ENCODE assay signal across 24 mouse cellular contexts in the genomic region with DNA sequence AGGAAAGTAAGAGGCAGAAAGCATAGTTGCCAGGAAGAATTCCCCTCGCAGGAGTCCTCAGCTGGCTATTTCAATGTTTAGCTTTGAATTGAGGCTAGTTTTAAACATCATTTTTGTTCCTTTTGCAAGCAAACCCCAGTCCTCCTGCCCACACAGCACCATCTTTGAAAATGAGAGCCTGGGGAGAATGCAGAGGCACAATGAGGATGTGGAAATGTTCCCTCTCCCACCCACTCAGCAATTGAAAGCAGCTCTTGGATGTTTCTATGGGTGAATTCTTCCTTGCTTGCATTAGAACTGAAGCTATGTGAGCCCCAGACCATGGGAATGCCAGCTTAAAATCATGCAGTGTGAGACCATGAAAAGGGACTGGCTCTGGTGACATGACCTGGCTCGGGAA.
DNase-seq lines count a peak whose midpoint lies in the region; ATAC-seq and TF ChIP-seq lines count a peak whose summit lies in the region.
"Had no signal": no experiment of that assay in that cellular context is flagged by ENCODE, and none has a peak within 500 bp of the region (broad histone marks: within the 10 kb centered on the region; RNA-seq: fewer than 3 reads in every experiment).

No protein-coding gene starts in this region.

- no peaks in the 10 kb centered on the region for H3K27me3 ChIP-seq in intestine, embryonic 15.5 days (replicated peaks)
- no peaks in the 10 kb centered on the region for H3K27me3 ChIP-seq in midbrain, embryonic 10.5 days (ENCODE audit: low read depth, poor library complexity, severe bottlenecking)
- H3K27me3 ChIP-seq: embryonic facial prominence, embryonic 12.5 days; forebrain, embryonic 13.5 days; kidney, embryonic 15.5 days; limb, embryonic 12.5 days; liver, embryonic 12.5 days; megakaryocyte, embryonic 14.5 days; midbrain, embryonic 15.5 days had no signal

- H3K9me3 ChIP-seq in intestine, embryonic 15.5 days = no peaks in the 10 kb centered on the region
- H3K9me3 ChIP-seq in midbrain, embryonic 10.5 days (replicated peaks) = no peaks in the 10 kb centered on the region
- H3K9me3 ChIP-seq: embryonic facial prominence, embryonic 12.5 days; forebrain, embryonic 13.5 days; kidney, embryonic 15.5 days; limb, embryonic 12.5 days; liver, embryonic 12.5 days; midbrain, embryonic 15.5 days had no signal

- 41% methylated on average over 2 of the region's 2 CpGs for WGBS in olfactory bulb, adult 2 months
- 77% methylated on average over 2 of the region's 2 CpGs for WGBS in intestine, embryonic 15.5 days
- WGBS in midbrain, embryonic 10.5 days = 84% methylated on average over 2 of the region's 2 CpGs

- H3K9ac ChIP-seq in intestine, embryonic 15.5 days = no peak overlapping the region
- H3K9ac ChIP-seq: embryonic facial prominence, embryonic 12.5 days; forebrain, embryonic 13.5 days; kidney, embryonic 15.5 days; limb, embryonic 12.5 days; liver, embryonic 12.5 days; midbrain, embryonic 15.5 days had no signal

- peak overlapping the region; percentile 36; the same call in 1 of the 2 replicates for H3K27ac ChIP-seq in olfactory bulb, adult 2 months (ENCODE audit: insufficient read depth, low read depth, low read length)
- no peak overlapping the region for H3K27ac ChIP-seq in intestine, embryonic 15.5 days
- H3K27ac ChIP-seq in midbrain, embryonic 10.5 days (replicated peaks) = no peak overlapping the region
- H3K27ac ChIP-seq: embryonic facial prominence, embryonic 12.5 days; forebrain, embryonic 13.5 days; kidney, embryonic 15.5 days; limb, embryonic 12.5 days; liver, embryonic 12.5 days; midbrain, embryonic 15.5 days had no signal

- ATAC-seq in intestine, embryonic 15.5 days = no peak
- ATAC-seq: forebrain, embryonic 13.5 days; hindbrain, embryonic 16.5 days; intestine, postnatal 0 days; liver, embryonic 12.5 days; midbrain, embryonic 15.5 days had no signal

- no peak overlapping the region for H3K4me2 ChIP-seq in intestine, embryonic 15.5 days (replicated peaks)
- H3K4me2 ChIP-seq: embryonic facial prominence, embryonic 12.5 days; forebrain, embryonic 13.5 days; kidney, embryonic 15.5 days; limb, embryonic 12.5 days; liver, embryonic 12.5 days; midbrain, embryonic 15.5 days had no signal

- H3K4me3 ChIP-seq in olfactory bulb, adult 2 months (ENCODE audit: insufficient read depth, low read depth, low read length) = no peak overlapping the region
- H3K4me3 ChIP-seq in intestine, embryonic 15.5 days (replicated peaks) = no peak overlapping the region
- H3K4me3 ChIP-seq in midbrain, embryonic 10.5 days = no peak overlapping the region
- H3K4me3 ChIP-seq: embryonic facial prominence, embryonic 12.5 days; erythroblast, embryonic 14.5 days; forebrain, embryonic 13.5 days; kidney, embryonic 15.5 days; limb, embryonic 12.5 days; liver, embryonic 12.5 days; megakaryocyte, embryonic 14.5 days; midbrain, embryonic 15.5 days; myocyte had no signal

- no peak for TF ChIP-seq POLR2A in olfactory bulb, adult 2 months (IDR thresholded peaks at IDR 0.05; ENCODE audit: insufficient read depth, low read depth, low read length)

- H3K4me1 ChIP-seq in olfactory bulb, adult 2 months (ENCODE audit: control insufficient read depth, insufficient read depth, low read length) = no peaks in the 10 kb centered on the region
- no peaks in the 10 kb centered on the region for H3K4me1 ChIP-seq in intestine, embryonic 15.5 days (replicated peaks)
- no peaks in the 10 kb centered on the region for H3K4me1 ChIP-seq in midbrain, embryonic 10.5 days
- H3K4me1 ChIP-seq: embryonic facial prominence, embryonic 12.5 days; forebrain, embryonic 13.5 days; kidney, embryonic 15.5 days; limb, embryonic 12.5 days; liver, embryonic 12.5 days; megakaryocyte, embryonic 14.5 days; midbrain, embryonic 15.5 days had no signal

- no peak for TF ChIP-seq CTCF in olfactory bulb, adult 2 months (IDR thresholded peaks at IDR 0.05; ENCODE audit: insufficient read depth, low read depth, low read length)

- H3K36me3 ChIP-seq in intestine, embryonic 15.5 days = no peaks in the 10 kb centered on the region
- no peaks in the 10 kb centered on the region for H3K36me3 ChIP-seq in midbrain, embryonic 10.5 days
- H3K36me3 ChIP-seq: embryonic facial prominence, embryonic 12.5 days; kidney, embryonic 15.5 days; limb, embryonic 12.5 days; liver, embryonic 12.5 days; midbrain, embryonic 15.5 days had no signal

- DNase-seq in right cerebral cortex, adult 18-20 months = peak; percentile 77
- DNase-seq in right cerebral cortex, postnatal 4 days = no peak
- peak; percentile 34 to 67 for DNase-seq in left cerebral cortex, adult 18-20 months (ENCODE audit: low spot score in 2 of 2)
- no peak for DNase-seq in urinary bladder, postnatal 14 days (ENCODE audit: low spot score)
- no peak for DNase-seq in midbrain, embryonic 10.5 days (ENCODE audit: low spot score)
- DNase-seq: adrenal gland, adult 2 months; cerebellum, adult 9-11 months; heart, adult 18-20 months; heart, postnatal 4 days; kidney, postnatal 4 days; lung, adult 2 months had no signal

Comparison
In these comparisons a context has a peak if more than half of its experiments do, and no peak if none do; other contexts are left out.
1. DNase-seq: peak in right cerebral cortex, adult 18-20 months (single experiment) and left cerebral cortex, adult 18-20 months (2 of 2); none in right cerebral cortex, postnatal 4 days (single experiment), urinary bladder, postnatal 14 days (single experiment) and midbrain, embryonic 10.5 days (single experiment).